Mouse (Mus musculus): Measurements from ENCODE around the gene Ubald2.
"Not testable (repeated sequence)": the region's sequence is repeated elsewhere in the genome, so short reads cannot be mapped to it uniquely, and the experiment has no call there.

Gene Ubald2

GRCm38 (mm10) chr11:116416196-116416943 lies 17.5 kb upstream of the Ubald2 start:
- no peak for DNase-seq

- DNase-seq, result no peak
These were observed 16.8 kb upstream of the Ubald2 start for GRCm38 (mm10) chr11:116417054-116417453.

- DNase-seq, result no peak
These were observed 15.6 kb upstream of the Ubald2 start for GRCm38 (mm10) chr11:116418194-116418840.

GRCm38 (mm10) chr11:116418841-116419462 lies 14.9 kb upstream of the Ubald2 start:
- DNase-seq, result no peak

GRCm38 (mm10) chr11:116421102-116421501 lies 12.8 kb upstream of the Ubald2 start:
- no peak for DNase-seq

GRCm38 (mm10) chr11:116422562-116422961 lies 11.3 kb upstream of the Ubald2 start:
- DNase-seq, result no peak

- DNase-seq, result no peak
These were observed 10.7 kb upstream of the Ubald2 start for GRCm38 (mm10) chr11:116423214-116423613.

- DNase-seq, result no peak
These were observed 9.9 kb upstream of the Ubald2 start for GRCm38 (mm10) chr11:116423782-116424620.

GRCm38 (mm10) chr11:116424621-116425407 lies 9.1 kb upstream of the Ubald2 start:
- DNase-seq, result no peak

- not testable (repeated sequence) for DNase-seq
These were observed 7.6 kb upstream of the Ubald2 start for GRCm38 (mm10) chr11:116426328-116426727.

- DNase-seq, result no peak
These were observed 6.9 kb upstream of the Ubald2 start for GRCm38 (mm10) chr11:116426852-116427575.

GRCm38 (mm10) chr11:116428872-116429859 lies 4.7 kb upstream of the Ubald2 start:
- DNase-seq, result peak in 1 of 2 experiments; percentile 69

GRCm38 (mm10) chr11:116429862-116430613 lies 3.9 kb upstream of the Ubald2 start:
- no peak for DNase-seq

- DNase-seq, result no peak
These were observed 3.0 kb upstream of the Ubald2 start for GRCm38 (mm10) chr11:116430723-116431427.

GRCm38 (mm10) chr11:116431428-116432077 lies 2.3 kb upstream of the Ubald2 start:
- peak; percentile 54 to 83 for DNase-seq

GRCm38 (mm10) chr11:116432127-116432526 lies 1.8 kb upstream of the Ubald2 start:
- no peak for DNase-seq

- DNase-seq, result no peak
These were observed 1.1 kb upstream of the Ubald2 start for GRCm38 (mm10) chr11:116432593-116433355.

Data from kidney, postnatal 25 days (tissue).